Mouse (Mus musculus) kidney, adult 8-10 months (tissue): ENCODE results near the gene Ciita.

Experiments used
- DNase-seq, 2 experiments: peaks; one replicate each; pipeline ENCODE4 v3.0.0; 2022

The Ciita gene

GRCm38 (mm10) chr16:10479857-10480256 is at the start of gene Ciita:
TSS of gene Ciita (plus strand) at chr16:10480059.
- DNase-seq: no peak

GRCm38 (mm10) chr16:10431911-10432310 is 47.9 kb upstream of the Ciita start:
- no peak for DNase-seq

- DNase-seq: no peak
These were observed 47.5 kb upstream of the Ciita start for GRCm38 (mm10) chr16:10432387-10432786.

GRCm38 (mm10) chr16:10433344-10433743 is 46.5 kb upstream of the Ciita start:
- DNase-seq: no peak

- peak; percentile 64 to 69 for DNase-seq
These were observed 43.7 kb upstream of the Ciita start for GRCm38 (mm10) chr16:10436166-10436565.

GRCm38 (mm10) chr16:10438055-10438454 is 41.8 kb upstream of the Ciita start:
- DNase-seq: no peak

GRCm38 (mm10) chr16:10441328-10441727 is 38.5 kb upstream of the Ciita start:
- no peak for DNase-seq

- DNase-seq: no peak
These were observed 38.1 kb upstream of the Ciita start for GRCm38 (mm10) chr16:10441761-10442160.

GRCm38 (mm10) chr16:10443723-10444122 is 36.1 kb upstream of the Ciita start:
- no peak for DNase-seq

GRCm38 (mm10) chr16:10446573-10447263 is 33.1 kb upstream of the Ciita start:
- no peak for DNase-seq

- DNase-seq: no peak
These were observed 32.6 kb upstream of the Ciita start, which contains the start of gene Tvp23a for GRCm38 (mm10) chr16:10447264-10447594. TSS of gene Tvp23a (minus strand) at chr16:10447362.

- no peak for DNase-seq
These were observed 32.1 kb upstream of the Ciita start for GRCm38 (mm10) chr16:10447781-10448180.

GRCm38 (mm10) chr16:10448931-10449330 is 30.9 kb upstream of the Ciita start:
- peak; percentile 53 to 66 for DNase-seq

- DNase-seq: no peak
These were observed 28.0 kb upstream of the Ciita start for GRCm38 (mm10) chr16:10451906-10452305.

GRCm38 (mm10) chr16:10452445-10452896 is 27.4 kb upstream of the Ciita start:
- peak; percentile 88 to 93 for DNase-seq

GRCm38 (mm10) chr16:10453872-10454582 is 25.8 kb upstream of the Ciita start:
- DNase-seq: no peak

GRCm38 (mm10) chr16:10454583-10454974 is 25.3 kb upstream of the Ciita start:
- no peak for DNase-seq

- no peak for DNase-seq
These were observed 19.7 kb upstream of the Ciita start for GRCm38 (mm10) chr16:10460188-10460587.

GRCm38 (mm10) chr16:10461178-10461577 is 18.7 kb upstream of the Ciita start:
- DNase-seq: no peak

GRCm38 (mm10) chr16:10465011-10465681 is 14.7 kb upstream of the Ciita start:
- peak; percentile 62 to 66 for DNase-seq

- DNase-seq: no peak
These were observed 12.3 kb upstream of the Ciita start for GRCm38 (mm10) chr16:10467391-10468107.

- no peak for DNase-seq
These were observed 11.7 kb upstream of the Ciita start for GRCm38 (mm10) chr16:10468201-10468600.

GRCm38 (mm10) chr16:10471950-10472349 is 7.9 kb upstream of the Ciita start:
- peak; percentile 39 to 41 for DNase-seq
